Mouse (Mus musculus): ENCODE measurements around the gene Wnk2.

DNA sequence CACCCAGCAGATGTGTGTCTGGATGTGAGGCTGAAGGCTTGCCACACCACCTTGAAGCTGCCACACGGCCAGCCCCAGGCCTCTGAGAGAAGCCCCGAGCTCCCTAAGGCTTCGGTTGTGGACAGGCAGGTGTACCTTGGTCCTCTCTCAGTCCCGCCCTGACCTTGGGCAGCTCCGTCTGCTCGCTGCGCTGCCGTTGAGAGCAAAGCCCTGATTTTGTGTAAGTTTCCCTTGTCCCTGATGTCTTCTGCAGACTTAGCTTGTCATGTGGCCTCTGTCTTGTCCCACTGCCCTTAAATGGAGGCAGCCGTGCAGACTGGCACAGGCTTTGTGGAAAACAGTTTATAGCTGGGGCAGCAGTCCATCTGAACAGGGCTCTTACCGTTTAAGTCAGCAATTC is 6.2 kb upstream of the Wnk2 start:
- TF ChIP-seq CTCF (IDR thresholded peaks at IDR 0.05; ENCODE audit: low read depth), result no peak
- no peak for TF ChIP-seq EP300 (optimal IDR thresholded peaks at IDR 0.05)

All from stomach, postnatal 0 days (tissue).